Mouse (Mus musculus): ENCODE data around the gene C1qtnf3. TPM values are rescaled to one million over a fixed set of nuclear protein-coding genes. Genes with fewer than 3 reads are reported as not detected.

The C1qtnf3 gene
- polyA plus RNA-seq, 1 experiment from 2014 or later, result 1.2 TPM

Other genes starting within 250 kb of the C1qtnf3 start
- gene Rai14, start 237.7 kb upstream of the C1qtnf3 start, polyA plus RNA-seq (2015; fragmentation: Nextera tagmentation; extraction: Ambion mirVana), result 13.8 and 17.1 TPM in 2 replicates
- 13.0 and 13.7 TPM in 2 replicates for gene Amacr, start 29.4 kb downstream of the C1qtnf3 start, polyA plus RNA-seq (2015; fragmentation: Nextera tagmentation; extraction: Ambion mirVana)
- gene Slc45a2, start 48.4 kb downstream of the C1qtnf3 start, polyA plus RNA-seq (2015; fragmentation: Nextera tagmentation; extraction: Ambion mirVana), result 0.08 and 0.13 TPM in 2 replicates
- 0.04 TPM in 1 of 2 replicates, not detected in the other for gene Rxfp3, start 85.7 kb downstream of the C1qtnf3 start, polyA plus RNA-seq (2015; fragmentation: Nextera tagmentation; extraction: Ambion mirVana)
- 1.7 and 2.0 TPM in 2 replicates for gene Adamts12, start 112.5 kb downstream of the C1qtnf3 start, polyA plus RNA-seq (2015; fragmentation: Nextera tagmentation; extraction: Ambion mirVana)

Measured in heart, embryonic 15.5 days (tissue).